Mouse (Mus musculus) left cerebral cortex, postnatal 36 days (tissue): ENCODE measurements at regions not wholly inside any gene's neighbourhood (a gene's known extent, or its start where the extent isn't known, plus 50 kb on each side); places are given as distances from the start of the nearest gene placed in this dataset.

Experiments used
- DNase-seq, 2 experiments: peaks; one replicate each; pipeline ENCODE4 v3.0.0; 2021 to 2022; ENCODE audit warnings: low spot score in 2 of 2, mixed read lengths in 1 of 2
- intact Hi-C: fragments of 180-260 bp; cut with DNase I; formaldehyde crosslinking; loops from one replicate; pipeline ENCODE4 v1.15.1; 2025

- intact Hi-C loops = no loop called here
Measured at GRCm38 (mm10) chr11:89932231-89932865, 70.3 kb downstream of the Pctp start.

GRCm38 (mm10) chr11:89929115-89929988 is 73.3 kb downstream of the Pctp start:
- no peak for DNase-seq
- intact Hi-C loops = loop anchor here (10.0 kb wide), 5 partner anchors 205 to 825 kb away; partner anchors contain the start of gene Nog

More at GRCm38 (mm10) chr11:89932231-89932865, 70.3 kb downstream of the Pctp start:
- peak in 1 of 2 experiments; percentile 10 for DNase-seq

DNA sequence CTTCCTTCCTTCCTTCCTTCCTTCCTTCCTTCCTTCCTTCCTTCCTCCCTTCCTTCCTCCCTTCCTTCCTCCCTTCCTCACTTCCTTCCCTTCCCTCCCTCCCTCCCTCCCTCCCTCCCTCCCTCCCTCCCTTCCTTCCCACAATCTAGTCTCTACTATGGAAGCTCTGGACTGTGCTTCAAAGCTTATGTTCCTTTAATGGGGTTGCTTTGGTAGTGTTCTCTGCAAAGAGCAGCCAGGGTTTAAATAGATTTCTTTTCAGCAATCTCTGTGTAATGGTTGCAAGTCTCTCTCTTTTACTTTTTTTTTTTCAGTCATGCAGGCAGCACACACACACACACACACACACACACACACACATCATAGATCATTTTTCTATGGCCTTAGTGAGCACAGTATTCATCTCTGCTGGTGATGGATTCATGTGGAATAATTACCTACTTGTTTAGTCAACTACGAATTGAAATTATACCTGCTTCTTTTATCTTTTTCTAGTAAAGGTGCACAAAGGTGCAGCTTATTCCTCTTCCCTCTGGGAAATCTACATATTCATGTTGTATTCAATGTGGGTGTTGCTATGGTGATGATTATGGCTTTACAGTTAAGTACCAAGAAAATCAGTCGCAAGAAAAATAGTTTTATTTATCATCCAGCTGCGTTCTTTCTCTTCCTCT is 75.1 kb downstream of the Pctp start:
- DNase-seq = no peak
- intact Hi-C loops = loop anchor here (10.0 kb wide), 5 partner anchors 203 to 823 kb away; partner anchors contain the start of gene Nog

GRCm38 (mm10) chr11:89922551-89922950 is 80.1 kb downstream of the Pctp start:
- DNase-seq = no peak

DNA sequence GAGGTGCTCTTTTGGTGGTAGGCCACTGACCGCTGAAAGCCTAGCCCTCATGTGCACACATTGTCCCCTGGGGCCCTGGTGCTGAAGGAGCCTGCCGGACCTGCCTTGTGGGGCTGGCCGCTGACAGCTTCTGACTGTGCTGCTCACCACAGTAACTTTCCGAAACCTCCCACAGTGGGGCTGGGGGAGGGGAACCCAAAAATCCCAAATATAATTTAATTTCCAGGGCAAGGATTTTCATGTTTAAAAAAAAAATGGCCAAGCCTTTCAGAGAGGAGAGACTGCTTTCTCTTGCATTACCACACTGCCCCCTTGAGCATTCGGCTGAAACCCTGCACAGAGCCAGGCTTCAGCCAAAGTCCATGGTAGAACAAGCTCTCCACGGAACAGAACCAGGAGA is 81.5 kb downstream of the Pctp start:
- intact Hi-C loops = loop anchor here (10.0 kb wide), 5 partner anchors 196 to 816 kb away; partner anchors contain the start of gene Nog
- peak; percentile 43 to 45 for DNase-seq

More at GRCm38 (mm10) chr11:89922551-89922950, 80.1 kb downstream of the Pctp start:
- intact Hi-C loops = loop anchor here (10.0 kb wide), 5 partner anchors 198 to 818 kb away; partner anchors contain the start of gene Nog

DNA sequence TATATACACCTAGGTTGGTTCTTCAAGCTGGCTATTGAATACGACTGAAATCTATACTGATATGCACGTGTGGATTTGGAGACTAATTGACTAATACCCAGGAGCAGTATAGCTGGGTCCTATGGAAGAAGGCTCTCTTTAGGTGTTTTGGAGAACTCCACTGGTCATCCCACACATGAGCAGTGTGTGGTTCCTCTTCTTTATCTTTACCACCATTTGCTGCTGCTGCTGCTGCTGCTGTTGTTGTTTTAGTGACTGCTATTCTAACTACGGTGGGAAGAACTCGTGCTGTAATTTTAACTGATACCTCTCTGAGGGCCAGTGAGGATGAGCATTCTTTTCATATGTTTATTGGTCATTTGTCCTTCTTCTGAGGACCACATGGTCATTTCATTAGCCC is 86.9 kb downstream of the Pctp start:
- intact Hi-C loops = no loop called here
- DNase-seq = no peak

DNA sequence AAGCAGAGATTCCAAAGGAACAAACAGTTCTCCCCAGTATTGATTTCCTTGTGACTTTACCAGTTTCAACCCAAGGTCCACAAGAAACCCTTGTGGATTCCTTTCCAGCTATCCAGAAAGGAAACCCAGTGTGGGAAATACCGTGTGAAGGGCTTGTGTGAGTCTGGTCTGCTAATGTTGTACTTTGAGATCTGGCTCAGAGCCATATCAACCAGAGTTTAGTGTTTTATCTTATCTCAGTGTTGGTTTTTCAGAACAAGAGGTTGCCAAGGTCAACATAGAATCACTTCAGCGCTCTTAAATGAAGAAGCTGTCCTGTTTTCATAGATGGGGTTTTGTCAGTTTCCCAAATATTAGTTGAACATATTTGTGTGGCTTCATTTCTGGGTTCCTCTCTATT is 88.1 kb downstream of the Pctp start:
- intact Hi-C loops = no loop called here
- DNase-seq = no peak

DNA sequence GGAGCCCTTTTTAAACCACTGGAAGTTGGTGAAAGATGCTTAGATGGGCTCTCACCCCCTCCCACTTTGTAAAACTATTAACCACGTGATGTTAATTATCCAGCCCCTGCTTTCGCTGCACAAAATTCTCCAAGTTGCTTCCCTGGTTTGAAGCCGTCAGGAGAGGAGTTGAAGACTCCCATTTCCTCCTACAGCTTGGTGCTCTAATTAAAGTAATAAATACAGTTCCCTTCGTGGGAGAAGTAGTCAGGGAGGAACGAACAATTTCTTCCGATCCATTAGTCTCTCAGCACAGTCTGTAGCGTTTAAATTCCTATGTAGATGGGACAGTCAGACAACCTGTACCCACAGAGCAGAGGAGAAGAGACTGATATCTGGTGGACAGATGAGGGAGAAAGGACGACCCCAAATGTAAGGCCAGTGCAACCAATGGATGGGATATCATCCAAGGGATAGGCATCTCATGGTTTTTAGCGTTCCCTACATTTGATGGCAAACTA is 101.4 kb downstream of the Pctp start:
- intact Hi-C loops = no loop called here
- no peak for DNase-seq

DNA sequence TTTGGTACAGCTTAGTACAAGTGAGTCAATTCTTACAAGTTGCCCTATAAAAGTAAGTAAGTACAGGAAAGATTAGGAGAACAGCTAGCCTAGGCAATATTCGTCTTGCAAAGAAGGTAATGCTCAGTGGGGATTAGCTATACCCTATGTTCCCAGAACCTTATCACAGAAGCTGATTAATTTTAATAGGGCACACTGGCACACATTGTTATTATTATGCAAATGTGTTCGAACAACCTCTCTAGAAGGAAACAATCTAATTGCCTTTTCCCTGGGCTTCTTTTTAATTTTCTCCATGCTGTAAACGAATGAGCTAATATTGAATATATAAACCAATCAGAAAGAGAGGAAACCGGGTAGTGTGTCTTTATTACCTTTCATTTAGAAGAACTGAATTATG is 104.2 kb downstream of the Pctp start:
- no peak for DNase-seq

GRCm38 (mm10) chr11:89896854-89897253 is 105.8 kb downstream of the Pctp start:
- intact Hi-C loops = no loop called here
- DNase-seq = no peak

More for the DNA sequence above, 104.2 kb downstream of the Pctp start:
- intact Hi-C loops = no loop called here

GRCm38 (mm10) chr11:89871587-89871986 is 94.1 kb upstream of the Ankfn1 start:
- intact Hi-C loops = no loop called here
- no peak for DNase-seq

- intact Hi-C loops = no loop called here
- DNase-seq = no peak
Measured at GRCm38 (mm10) chr11:89867575-89867974, 90.1 kb upstream of the Ankfn1 start.

- no peak for DNase-seq
- intact Hi-C loops = no loop called here
Measured at GRCm38 (mm10) chr11:89856184-89856769, 78.8 kb upstream of the Ankfn1 start.

DNA sequence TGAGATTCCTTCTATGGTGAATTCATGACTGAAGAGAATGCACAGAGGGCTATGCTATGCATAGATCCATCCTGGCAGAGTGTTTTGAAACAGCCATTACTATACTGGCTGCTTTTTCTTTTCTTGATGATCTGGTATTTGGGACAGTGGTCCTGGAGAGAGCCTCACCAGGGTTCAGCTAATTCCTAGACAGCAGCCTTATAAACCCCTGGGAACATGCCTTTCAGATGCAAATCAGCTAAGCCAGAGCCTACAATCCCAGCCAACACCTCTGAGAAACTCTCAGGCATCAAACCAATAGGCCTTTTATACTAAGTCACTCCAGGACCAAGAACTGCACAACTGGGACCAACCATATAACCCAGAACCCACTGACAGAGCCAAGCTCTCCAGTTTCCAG is 64.4 kb upstream of the Ankfn1 start:
- intact Hi-C loops = no loop called here
- no peak for DNase-seq

- intact Hi-C loops = no loop called here
- no peak for DNase-seq
Measured at GRCm38 (mm10) chr11:89839671-89840327, 62.3 kb upstream of the Ankfn1 start.

DNA sequence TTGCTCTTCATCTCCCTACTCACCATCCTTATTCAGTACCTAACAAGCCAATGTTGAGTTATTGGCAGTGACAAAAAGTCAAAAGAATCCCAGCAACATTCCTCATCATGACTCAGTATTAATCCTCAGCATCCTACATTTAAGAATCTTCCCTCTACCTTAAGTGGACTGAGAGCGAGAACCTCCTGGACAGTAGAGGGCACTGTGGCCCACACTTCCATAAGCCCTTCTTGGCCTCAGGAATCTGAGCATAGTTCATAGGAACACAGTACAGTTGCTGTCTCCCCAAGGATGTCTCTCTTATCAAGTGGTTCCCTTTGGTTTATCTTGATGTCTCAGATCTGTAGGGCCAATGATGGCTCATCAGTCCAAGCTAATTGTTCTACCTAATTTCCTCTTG is 60.5 kb upstream of the Ankfn1 start:
- no peak for DNase-seq
- intact Hi-C loops = no loop called here

GRCm38 (mm10) chr11:89836897-89837296 is 59.4 kb upstream of the Ankfn1 start:
- no peak for DNase-seq
- intact Hi-C loops = no loop called here

- no peak for DNase-seq
- intact Hi-C loops = no loop called here
Measured at GRCm38 (mm10) chr11:89834068-89834467, 56.6 kb upstream of the Ankfn1 start.

DNA sequence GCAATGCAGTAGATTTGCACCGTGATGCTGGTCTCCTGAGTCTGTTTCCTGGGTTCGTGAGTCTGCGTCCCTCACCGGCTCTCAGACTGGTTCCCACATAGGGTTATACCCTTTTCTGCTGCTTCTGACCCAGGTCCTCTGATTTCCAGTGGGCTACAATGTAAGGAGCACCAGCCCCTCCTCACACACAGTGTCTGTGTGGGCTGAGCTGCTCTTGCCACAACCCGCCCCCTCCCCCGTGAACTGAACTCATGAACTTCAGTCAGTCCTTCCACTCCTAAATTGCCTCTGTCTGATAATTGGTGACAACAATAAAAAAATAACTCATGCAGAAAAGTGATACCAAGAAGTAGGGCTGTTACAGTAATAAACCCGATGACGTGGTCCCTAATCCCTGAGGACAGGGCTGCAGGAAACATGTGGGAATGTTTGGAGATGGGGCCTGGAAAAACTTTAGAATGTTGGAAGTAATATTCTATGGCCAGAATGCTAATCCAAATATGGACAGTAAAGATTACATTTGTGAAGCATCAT is 54.2 kb upstream of the Ankfn1 start:
- no peak for DNase-seq

More for the DNA sequence above, 54.2 kb upstream of the Ankfn1 start:
- intact Hi-C loops = no loop called here
